In the genomic region with DNA sequence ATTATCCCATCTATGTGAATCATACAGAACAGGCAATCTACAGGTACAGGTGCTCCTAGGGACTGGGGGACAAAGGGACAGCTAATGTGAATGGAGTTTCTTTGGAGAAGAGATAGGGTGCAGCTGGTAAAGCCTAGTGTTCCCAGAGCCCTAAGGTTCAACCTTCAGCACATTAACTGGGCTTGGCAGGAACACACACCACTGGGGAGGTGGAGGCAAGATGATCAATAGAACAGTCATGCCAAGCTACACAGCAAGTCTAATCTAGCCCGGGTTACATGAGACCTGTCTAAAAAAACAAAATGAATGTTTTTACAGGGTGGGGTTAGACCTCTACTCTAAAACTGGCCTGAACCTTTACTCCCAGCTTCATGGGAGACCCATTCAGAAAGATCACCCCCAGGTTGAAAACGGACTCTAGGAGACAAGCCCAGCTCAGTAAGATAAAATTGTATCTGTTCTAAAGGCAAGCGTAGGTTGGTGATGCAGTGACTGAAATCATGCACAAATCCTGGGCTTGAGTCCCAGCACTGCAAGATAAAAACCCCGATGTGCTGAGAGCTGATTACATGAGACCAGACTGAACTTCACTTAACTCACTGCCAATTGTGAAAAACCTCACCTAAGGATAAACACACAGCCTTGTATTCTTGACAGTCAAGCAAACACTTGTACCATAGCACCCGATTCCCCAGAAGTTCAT, we compare ENCODE assay signal across 9 mouse cellular contexts. TPM values are rescaled to one million over a fixed set of nuclear protein-coding genes. Genes with fewer than 3 reads are reported as not detected.
DNase-seq lines count a peak whose midpoint lies in the region; ATAC-seq and TF ChIP-seq lines count a peak whose summit lies in the region.
"Had no signal": no experiment of that assay in that cellular context is flagged by ENCODE, and none has a peak within 500 bp of the region (broad histone marks: within the 10 kb centered on the region; RNA-seq: fewer than 3 reads in every experiment).

No protein-coding gene starts in this region.

- peak; percentile 35 for ATAC-seq in frontal cortex, adult (ENCODE audit: low TSS enrichment)
- no peak for ATAC-seq in limb, embryonic 15.5 days (ENCODE audit: insufficient number of reproducible peaks, low FRiP score, low TSS enrichment, low read depth)
- ATAC-seq in stomach, postnatal 0 days (ENCODE audit: low FRiP score, low TSS enrichment) = no peak

- TF ChIP-seq EP300 in stomach, postnatal 0 days (optimal IDR thresholded peaks at IDR 0.05) = no peak

- TF ChIP-seq POLR2A in embryonic fibroblast, embryonic 13.5 days (IDR thresholded peaks at IDR 0.05; ENCODE audit: low read depth, low read length) = 0 out of 2 replicates have a peak, but pooled peaks have one; percentile 19

- peak overlapping the region; percentile 37 for H3K9ac ChIP-seq in limb, embryonic 15.5 days
- peak overlapping the region; percentile 60 for H3K9ac ChIP-seq in stomach, postnatal 0 days (ENCODE audit: low read length)

- peaks cover 42% of the 10 kb centered on the region for H3K36me3 ChIP-seq in limb, embryonic 15.5 days
- peaks cover 11% of the 10 kb centered on the region for H3K36me3 ChIP-seq in stomach, postnatal 0 days (ENCODE audit: control insufficient read depth, insufficient read depth, low read length)

- no peaks in the 10 kb centered on the region for H3K27me3 ChIP-seq in limb, embryonic 15.5 days
- no peaks in the 10 kb centered on the region for H3K27me3 ChIP-seq in stomach, postnatal 0 days (ENCODE audit: control insufficient read depth, insufficient read depth, low read length)
- H3K27me3 ChIP-seq: Patski had no signal

- no peak overlapping the region for H3K27ac ChIP-seq in embryonic fibroblast, embryonic 13.5 days (ENCODE audit: insufficient read depth, low read length)
- H3K27ac ChIP-seq in limb, embryonic 15.5 days = no peak overlapping the region
- H3K27ac ChIP-seq in stomach, postnatal 0 days (replicated peaks) = peak overlapping the region; percentile 67; the same call in 1 of the 2 replicates

- TF ChIP-seq CTCF in embryonic fibroblast, embryonic 13.5 days (IDR thresholded peaks at IDR 0.05; ENCODE audit: borderline replicate concordance, insufficient read depth, low read length) = no peak
- TF ChIP-seq CTCF in stomach, postnatal 0 days (IDR thresholded peaks at IDR 0.05; ENCODE audit: low read depth) = no peak

- H3K4me1 ChIP-seq in embryonic fibroblast, embryonic 13.5 days (ENCODE audit: control insufficient read depth, insufficient read depth, low read length) = no peaks in the 10 kb centered on the region; the same call in none of the 2 replicates
- H3K4me1 ChIP-seq in limb, embryonic 15.5 days = peaks cover 52% of the 10 kb centered on the region
- H3K4me1 ChIP-seq in stomach, postnatal 0 days (replicated peaks; ENCODE audit: control insufficient read depth, insufficient read depth) = peaks cover 13% of the 10 kb centered on the region

- peak overlapping the region; percentile 74 for H3K4me2 ChIP-seq in limb, embryonic 15.5 days
- H3K4me2 ChIP-seq in stomach, postnatal 0 days (replicated peaks; ENCODE audit: low read depth) = peak overlapping the region; percentile 79

- 4% methylated on average over 5 of the region's 5 CpGs for WGBS in limb, embryonic 15.5 days
- 3% methylated on average over 5 of the region's 5 CpGs for WGBS in stomach, postnatal 0 days

- DNase-seq in frontal cortex, postnatal 36 days (ENCODE audit: low spot score in 2 of 2) = no peak
- DNase-seq in 416B (ENCODE audit: low read depth) = peak; percentile 23
- no peak for DNase-seq in stomach, postnatal 0 days (ENCODE audit: low spot score)
- DNase-seq in urinary bladder, postnatal 25 days (ENCODE audit: low spot score) = no peak
- no peak for DNase-seq in cerebellum, adult 11-12 months

- H3K9me3 ChIP-seq in limb, embryonic 15.5 days = no peaks in the 10 kb centered on the region
- no peaks in the 10 kb centered on the region for H3K9me3 ChIP-seq in stomach, postnatal 0 days (ENCODE audit: control insufficient read depth, low read length)

- peak overlapping the region; percentile 63 for H3K4me3 ChIP-seq in embryonic fibroblast, embryonic 13.5 days (ENCODE audit: insufficient read depth, low read length)
- H3K4me3 ChIP-seq in limb, embryonic 15.5 days = peak overlapping the region; percentile 82
- peak overlapping the region; percentile 67 for H3K4me3 ChIP-seq in stomach, postnatal 0 days (ENCODE audit: low read depth, low read length)

RNA-seq across cellular contexts. Expression of a gene that starts 12.1 kb away (rescaled TPM):
- polyA plus RNA-seq in embryonic fibroblast, embryonic 13.5 days (2011; ENCODE audit: insufficient read length, low read depth, missing spikeins) = 314 and 338 TPM in 2 replicates
- 266 TPM in 2 replicates for polyA plus RNA-seq in limb, embryonic 15.5 days (2015; fragmentation: Nextera tagmentation; extraction: Ambion mirVana)
- 102 and 104 TPM in 2 replicates for polyA plus RNA-seq in stomach, postnatal 0 days (2015; fragmentation: Nextera tagmentation; extraction: Ambion mirVana)
